Mouse (Mus musculus) embryonic facial prominence, embryonic 11.5 days (tissue): ENCODE measurements around the gene Slc27a5. TPM values are rescaled to one million over a fixed set of nuclear protein-coding genes. Genes with fewer than 3 reads are reported as not detected.

Experiments
- ATAC-seq: fragments of 200-750 bp; cut with Nextera tagmentation; replicated peaks from 2 replicates; pipeline ENCODE4 v1.8.0; 2017; ENCODE audit warnings: low read depth; ENCODE audit not compliant: insufficient number of reproducible peaks, low FRiP score, low TSS enrichment
- DNase-seq: peaks from one replicate; pipeline ENCODE4 v3.0.0-alpha.2; 2015; ENCODE audit warnings: low spot score
- H3K27ac ChIP-seq: fragments of 300-500 bp; sonication (generic); replicated peaks from 2 replicates; pipeline ENCODE4 v1.5.1; 2014; ENCODE audit warnings: mild to moderate bottlenecking, low read depth, low read length, control low read depth
- H3K27me3 ChIP-seq: fragments of 300-500 bp; sonication (generic); 2 replicates; pipeline ENCODE4 v1.6.1; 2014; ENCODE audit warnings: mild to moderate bottlenecking, low read length, moderate library complexity, mixed read lengths; ENCODE audit not compliant: control insufficient read depth, insufficient read depth
- H3K36me3 ChIP-seq: fragments of 300-500 bp; sonication (generic); replicated peaks from 2 replicates; pipeline ENCODE4 v1.6.1; 2014; ENCODE audit warnings: low read depth, mild to moderate bottlenecking, low read length, moderate library complexity, mixed read lengths; ENCODE audit not compliant: control insufficient read depth, insufficient read depth
- H3K4me1 ChIP-seq: fragments of 300-500 bp; sonication (generic); 2 replicates; pipeline ENCODE4 v1.6.1; 2014; ENCODE audit warnings: low read length, mixed read lengths; ENCODE audit not compliant: control insufficient read depth, insufficient read depth
- H3K4me2 ChIP-seq: fragments of 300-500 bp; sonication (generic); 2 replicates; pipeline ENCODE4 v1.6.1; 2014; ENCODE audit warnings: low read depth, mild to moderate bottlenecking, control low read depth, low read length, moderate library complexity
- H3K4me3 ChIP-seq: fragments of 300-500 bp; sonication (generic); 2 replicates; pipeline ENCODE4 v1.5.1; 2014; ENCODE audit warnings: low read depth, low read length, control low read depth
- H3K9ac ChIP-seq: fragments of 300-500 bp; sonication (generic); replicated peaks from 2 replicates; pipeline ENCODE4 v1.6.1; 2014; ENCODE audit warnings: mild to moderate bottlenecking, control low read depth, low read length
- H3K9me3 ChIP-seq: fragments of 300-500 bp; sonication (generic); replicated peaks from 2 replicates; pipeline ENCODE4 v1.6.1; 2016; ENCODE audit warnings: mild to moderate bottlenecking, low read length, inconsistent platforms, mixed read lengths; ENCODE audit not compliant: control insufficient read depth
- WGBS: fragments of 180-500 bp; shearing (Covaris S2); extraction: QIAGEN DNeasy Blood & Tissue Kit; methylation state at CpG from one replicate; pipeline ENCODE4 v1.1.7; 2014; 5-methylcytosine and 5-hydroxymethylcytosine counted together
- polyA plus RNA-seq: library from polyadenylated mRNA; unstranded; fragments of >200 nt; fragmentation: Nextera tagmentation; extraction: Ambion mirVana; gene quantifications from 2 replicates; pipeline ENCODE4 v1.2.1, GENCODE M21; 2014

The Slc27a5 gene
- polyA plus RNA-seq, 1 experiment from 2014 or later: not detected

GRCm38 (mm10) chr7:12993148-12993547 is 4.8 kb downstream of the Slc27a5 start:
- H3K27ac ChIP-seq: no peak overlapping the region
- H3K9ac ChIP-seq: no peak overlapping the region
- no peaks in the 10 kb centered on the region for H3K4me1 ChIP-seq
- H3K36me3 ChIP-seq: no peaks in the 10 kb centered on the region
- ATAC-seq (no peak), DNase-seq (no peak)
- H3K4me2 ChIP-seq: no peak overlapping the region
- 91% methylated on average over 10 of the region's 10 CpGs for WGBS
- H3K4me3 ChIP-seq: no peak overlapping the region
- no peaks in the 10 kb centered on the region for H3K27me3 ChIP-seq
- H3K9me3 ChIP-seq: no peaks in the 10 kb centered on the region

GRCm38 (mm10) chr7:12992222-12992621 is 5.8 kb downstream of the Slc27a5 start:
- Histone ChIP-seq H3K36me3 (no peaks in the 10 kb centered on the region), H3K27me3 (no peaks in the 10 kb centered on the region), H3K27ac (no peak overlapping the region), H3K4me2 (no peak overlapping the region), H3K9ac (no peak overlapping the region), H3K4me1 (no peaks in the 10 kb centered on the region), H3K4me3 (no peak overlapping the region), H3K9me3 (no peaks in the 10 kb centered on the region)
- ATAC-seq: no peak
- WGBS: 6% methylated on average over 3 of the region's 3 CpGs
- DNase-seq: no peak

GRCm38 (mm10) chr7:12987409-12988189 is 10.4 kb downstream of the Slc27a5 start:
- H3K4me1 ChIP-seq: no peaks in the 10 kb centered on the region
- no peaks in the 10 kb centered on the region for H3K27me3 ChIP-seq
- no peak overlapping the region for H3K4me2 ChIP-seq
- no peak overlapping the region for H3K27ac ChIP-seq
- H3K9ac ChIP-seq: no peak overlapping the region
- ATAC-seq: no peak
- no peak overlapping the region for H3K4me3 ChIP-seq
- H3K9me3 ChIP-seq: no peaks in the 10 kb centered on the region
- WGBS: 79% methylated on average over 8 of the region's 8 CpGs
- H3K36me3 ChIP-seq: no peaks in the 10 kb centered on the region
- DNase-seq: no peak

- Histone ChIP-seq H3K4me1 (no peaks in the 10 kb centered on the region), H3K4me3 (no peak overlapping the region), H3K27ac (no peak overlapping the region), H3K36me3 (no peaks in the 10 kb centered on the region), H3K9me3 (no peaks in the 10 kb centered on the region), H3K27me3 (no peaks in the 10 kb centered on the region), H3K4me2 (no peak overlapping the region), H3K9ac (no peak overlapping the region)
- 86% methylated on average over 8 of the region's 8 CpGs for WGBS
- DNase-seq (no peak), ATAC-seq (no peak)
Measured at GRCm38 (mm10) chr7:12986906-12987305, 11.1 kb downstream of the Slc27a5 start.

- ATAC-seq: no peak
- WGBS: 96% methylated on average over 1 of the region's 1 CpGs
- Histone ChIP-seq H3K9me3 (no peaks in the 10 kb centered on the region), H3K27me3 (no peaks in the 10 kb centered on the region), H3K4me1 (no peaks in the 10 kb centered on the region), H3K4me2 (no peak overlapping the region), H3K36me3 (no peaks in the 10 kb centered on the region), H3K27ac (no peak overlapping the region), H3K4me3 (no peak overlapping the region), H3K9ac (no peak overlapping the region)
- DNase-seq: no peak
Measured at GRCm38 (mm10) chr7:12985724-12986123, 12.3 kb downstream of the Slc27a5 start.

GRCm38 (mm10) chr7:12980291-12980690 is 17.7 kb downstream of the Slc27a5 start:
- Histone ChIP-seq H3K4me3 (no peak overlapping the region), H3K27ac (no peak overlapping the region), H3K9ac (no peak overlapping the region), H3K36me3 (no peaks in the 10 kb centered on the region), H3K4me2 (no peak overlapping the region), H3K4me1 (peaks cover 2% of the 10 kb centered on the region; the same call in 1 of the 2 replicates), H3K9me3 (no peaks in the 10 kb centered on the region), H3K27me3 (no peaks in the 10 kb centered on the region)
- ATAC-seq (no peak), DNase-seq (no peak)
- WGBS: 92% methylated on average over 7 of the region's 7 CpGs

- Histone ChIP-seq H3K4me2 (no peak overlapping the region), H3K27ac (no peak overlapping the region), H3K4me1 (peaks cover 2% of the 10 kb centered on the region; the same call in 1 of the 2 replicates), H3K9ac (no peak overlapping the region), H3K4me3 (no peak overlapping the region), H3K36me3 (no peaks in the 10 kb centered on the region), H3K27me3 (no peaks in the 10 kb centered on the region), H3K9me3 (no peaks in the 10 kb centered on the region)
- 74% methylated on average over 6 of the region's 6 CpGs for WGBS
- DNase-seq (no peak), ATAC-seq (no peak)
Measured at GRCm38 (mm10) chr7:12979776-12980175, 18.2 kb downstream of the Slc27a5 start.

- Histone ChIP-seq H3K27me3 (no peaks in the 10 kb centered on the region), H3K36me3 (no peaks in the 10 kb centered on the region), H3K9ac (peak overlapping the region; percentile 41; the same call in 1 of the 2 replicates), H3K4me3 (no peak overlapping the region), H3K9me3 (no peaks in the 10 kb centered on the region), H3K27ac (no peak overlapping the region), H3K4me1 (peaks cover 2% of the 10 kb centered on the region; the same call in 1 of the 2 replicates), H3K4me2 (peak overlapping the region; percentile 40)
- WGBS: 85% methylated on average over 18 of the region's 18 CpGs
- DNase-seq (no peak), ATAC-seq (no peak)
Measured at GRCm38 (mm10) chr7:12978931-12979722, 18.9 kb downstream of the Slc27a5 start.
